Mouse (Mus musculus) layer of hippocampus, postnatal 36 days (tissue): ENCODE data around the gene Tspan1. TPM values are rescaled to one million over a fixed set of nuclear protein-coding genes. Genes with fewer than 3 reads are reported as not detected.

Source experiments
- DNase-seq, 2 experiments: peaks; one replicate each; pipeline ENCODE4 v3.0.0; 2022
- total RNA-seq, 2 experiments: library from RNA; stranded (reverse); gene quantifications; 2 replicates each; pipeline ENCODE4 v1.2.3; 2021

Gene Tspan1
- total RNA-seq = not detected

DNA sequence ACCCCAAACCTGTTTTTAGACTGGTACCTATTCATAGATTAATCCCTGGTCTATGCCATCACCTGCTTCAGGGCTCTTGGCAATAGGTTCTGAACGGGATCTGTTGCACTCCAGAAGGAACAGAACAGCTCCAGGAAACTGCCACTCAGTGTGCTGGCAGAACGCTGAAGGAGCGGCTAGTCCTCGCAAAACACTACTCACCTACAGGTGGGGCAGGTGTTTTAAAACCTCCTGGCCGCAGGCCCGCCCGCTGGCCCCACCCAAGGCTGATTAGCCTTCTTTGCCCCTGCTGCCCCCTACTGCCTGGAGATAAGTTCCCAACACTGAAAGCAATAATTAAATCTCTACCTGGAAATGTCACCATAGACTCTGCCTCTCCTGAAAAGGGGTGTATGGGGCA lies at the start of gene Tspan1:
TSS of gene Tspan1 (minus strand) at position 198 of the 400 bp plus-strand sequence.
- DNase-seq = no peak

- no peak for DNase-seq
These were observed 49.6 kb upstream of the Tspan1 start for GRCm38 (mm10) chr4:116217046-116217445.

DNA sequence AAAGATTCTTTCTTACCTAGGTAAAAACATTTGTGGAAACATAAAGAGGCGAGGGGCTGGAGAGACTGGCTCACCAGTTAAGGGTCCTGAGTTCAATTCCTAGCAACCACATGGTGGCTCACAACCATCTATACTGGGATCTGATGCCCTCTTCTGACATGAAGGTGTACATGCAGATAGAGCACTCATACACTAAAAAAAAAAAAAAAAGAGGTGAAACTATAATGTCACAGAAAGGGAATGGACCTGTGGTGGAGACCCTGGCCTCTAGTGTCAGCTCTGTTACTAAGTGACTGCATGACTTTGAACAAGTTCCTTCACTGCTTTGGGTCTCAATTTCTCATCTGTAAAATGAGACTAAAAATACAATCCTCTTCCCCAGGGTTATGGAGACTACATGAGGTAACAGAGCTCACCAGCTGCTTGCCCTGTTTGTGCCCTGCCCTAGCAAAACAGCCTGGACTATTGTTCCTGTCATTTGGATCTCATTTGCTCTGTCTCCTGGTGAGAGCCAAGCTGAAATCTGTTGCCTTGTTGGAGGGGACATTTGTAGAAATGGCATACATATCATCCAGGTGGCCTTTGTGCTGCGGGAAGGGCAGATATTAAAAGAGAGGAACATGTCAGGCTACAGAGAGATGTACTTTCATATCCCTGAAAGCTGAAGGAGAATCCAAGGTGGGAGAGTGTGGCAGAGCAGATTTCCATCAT lies 48.6 kb upstream of the Tspan1 start:
- no peak for DNase-seq

DNA sequence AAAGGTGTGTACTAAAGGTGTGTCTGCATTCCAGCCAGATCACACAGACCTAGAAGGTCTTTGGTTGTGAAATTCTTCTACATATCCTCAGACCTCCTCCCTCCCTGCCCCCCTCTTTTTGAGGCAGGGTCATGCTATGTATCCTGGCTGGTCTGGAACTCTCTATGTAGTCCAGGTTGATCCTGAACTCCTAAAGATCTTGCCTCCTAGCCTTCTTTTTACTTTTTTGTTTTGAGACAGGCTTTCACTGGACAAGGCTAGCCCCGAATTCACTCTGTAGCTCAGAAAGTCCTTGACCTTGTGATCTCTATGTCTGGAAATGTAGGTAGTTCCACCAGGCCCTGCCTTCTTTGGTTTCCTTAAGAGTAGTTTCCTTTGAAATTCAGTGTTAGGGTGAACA lies 41.5 kb upstream of the Tspan1 start:
- no peak for DNase-seq

- no peak for DNase-seq
These were observed 39.1 kb upstream of the Tspan1 start for GRCm38 (mm10) chr4:116206531-116206930.

- no peak for DNase-seq
These were observed 37.0 kb upstream of the Tspan1 start for GRCm38 (mm10) chr4:116204422-116204821.

DNA sequence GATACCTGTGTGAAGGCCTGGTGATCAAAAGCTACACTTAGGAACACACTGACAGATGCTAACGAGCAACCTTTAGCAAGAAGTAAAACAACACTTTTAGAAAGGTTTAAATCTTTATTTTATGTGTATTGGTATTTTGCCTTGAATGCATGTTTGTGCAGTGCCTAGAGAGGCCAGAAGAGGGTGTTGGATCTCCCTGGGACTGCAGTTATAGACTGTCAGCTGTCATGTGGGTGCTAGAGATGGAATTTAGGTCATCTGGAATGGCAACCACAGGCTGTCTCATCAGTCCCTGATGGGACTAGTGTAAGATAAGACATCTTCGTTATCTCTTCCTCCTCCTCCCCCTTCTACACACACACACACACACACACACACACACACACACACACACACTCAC lies 31.0 kb upstream of the Tspan1 start:
- no peak for DNase-seq

DNA sequence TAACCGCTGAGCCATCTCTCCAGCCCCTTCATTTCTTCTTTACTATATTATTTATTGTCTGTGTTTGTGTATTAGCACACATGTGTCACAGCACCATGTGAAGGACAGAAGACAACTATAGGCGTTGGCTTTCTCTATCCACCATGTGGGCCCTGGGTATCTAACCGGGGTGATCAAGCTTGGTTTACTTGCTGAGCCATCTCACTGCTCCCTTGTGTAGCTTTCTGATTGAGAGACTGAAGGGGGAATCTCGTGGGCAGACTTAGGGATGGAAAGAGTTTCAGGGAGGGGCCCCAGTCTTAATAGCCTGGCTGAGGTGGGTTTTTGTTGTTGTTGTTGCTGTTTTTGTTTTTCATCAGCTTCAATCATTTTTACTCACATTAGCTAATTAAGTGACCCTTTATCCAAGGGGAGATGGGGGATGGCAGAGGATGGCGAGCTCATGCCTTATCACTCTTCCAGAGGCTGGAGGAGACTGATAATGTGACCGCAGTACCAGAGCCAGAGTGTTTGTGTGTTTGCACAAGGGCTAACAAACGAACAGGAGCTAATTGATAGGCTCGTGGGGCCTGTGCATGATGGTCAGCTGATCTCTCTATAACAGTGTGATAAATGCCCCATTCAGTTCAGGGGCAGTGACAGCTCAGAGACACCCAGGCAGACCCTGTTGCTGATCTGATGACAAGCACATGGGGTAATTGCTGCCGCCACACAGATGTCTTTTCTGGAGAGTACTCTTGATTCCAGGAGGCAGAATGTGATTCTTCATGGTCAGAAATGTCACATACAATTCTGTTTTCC lies 26.4 kb upstream of the Tspan1 start:
- no peak for DNase-seq

DNA sequence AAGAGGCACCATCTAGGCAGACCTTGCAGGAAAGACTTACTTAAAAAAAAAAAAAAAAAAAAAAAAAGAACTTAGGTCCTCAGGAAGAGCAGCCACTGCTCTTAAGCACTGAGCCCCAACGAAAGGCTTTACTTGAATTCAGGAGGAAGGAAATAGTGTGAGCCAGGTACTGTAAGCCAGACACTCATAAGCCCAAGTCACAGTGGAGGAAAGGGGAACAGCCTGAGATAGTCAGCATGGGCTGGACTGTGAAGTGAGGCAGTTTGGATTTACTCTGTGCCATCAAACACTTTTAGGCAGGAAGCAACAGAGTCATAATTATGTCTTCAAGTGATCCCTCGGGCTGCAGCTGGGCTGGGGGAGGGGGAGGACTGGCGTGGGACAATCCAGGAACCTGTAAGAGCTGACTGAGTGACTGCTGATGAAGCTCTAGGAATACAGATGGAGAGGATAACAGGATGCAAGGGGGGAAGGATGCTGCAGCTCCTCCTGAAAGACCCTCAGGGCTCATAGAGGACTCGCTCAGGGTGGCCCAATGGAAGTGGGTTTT lies 25.0 kb upstream of the Tspan1 start:
- DNase-seq = no peak

- no peak for DNase-seq
These were observed 17.7 kb upstream of the Tspan1 start for GRCm38 (mm10) chr4:116185083-116185482.

- DNase-seq = no peak
These were observed 15.3 kb upstream of the Tspan1 start for GRCm38 (mm10) chr4:116182745-116183144.

DNA sequence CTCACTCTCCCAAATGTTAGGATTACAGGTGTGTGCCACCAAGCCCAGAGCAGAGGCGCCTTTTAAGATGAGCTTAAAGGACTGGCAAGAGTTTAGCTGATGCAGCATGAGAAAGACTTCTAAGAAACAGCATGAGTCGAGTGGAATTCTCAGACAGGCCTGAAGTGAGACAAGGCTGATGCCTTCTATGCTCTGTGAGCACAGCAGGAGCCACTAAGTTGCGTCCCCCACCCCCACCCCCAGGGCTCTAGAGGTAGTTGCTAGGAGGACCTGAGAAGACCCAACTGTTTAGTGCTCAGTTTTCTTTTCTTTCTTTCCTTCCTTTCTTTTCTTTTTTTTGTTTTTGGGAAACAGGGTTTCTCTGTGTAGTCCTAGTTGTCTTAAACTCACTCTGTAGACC lies 14.7 kb upstream of the Tspan1 start:
- DNase-seq = no peak

DNA sequence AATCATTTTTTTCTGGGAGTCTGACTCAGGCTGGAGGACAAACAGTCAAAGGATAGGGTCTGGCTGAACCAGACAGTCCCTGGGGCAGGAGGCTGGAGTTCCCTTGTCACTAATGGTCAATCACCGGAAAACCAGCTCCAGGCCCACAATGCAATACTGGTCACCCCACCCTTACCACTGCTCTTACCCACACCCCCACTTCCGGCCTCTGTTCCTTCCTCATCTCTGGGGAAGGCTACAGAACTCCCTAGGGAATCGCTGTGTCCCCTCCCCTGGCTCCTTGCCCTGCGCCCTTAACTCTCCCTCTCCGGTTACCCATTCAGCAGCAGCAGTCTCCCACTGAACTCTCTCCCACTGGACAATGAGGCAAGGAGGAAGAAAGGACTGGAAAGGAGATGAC lies 9.7 kb upstream of the Tspan1 start:
- DNase-seq = no peak

DNA sequence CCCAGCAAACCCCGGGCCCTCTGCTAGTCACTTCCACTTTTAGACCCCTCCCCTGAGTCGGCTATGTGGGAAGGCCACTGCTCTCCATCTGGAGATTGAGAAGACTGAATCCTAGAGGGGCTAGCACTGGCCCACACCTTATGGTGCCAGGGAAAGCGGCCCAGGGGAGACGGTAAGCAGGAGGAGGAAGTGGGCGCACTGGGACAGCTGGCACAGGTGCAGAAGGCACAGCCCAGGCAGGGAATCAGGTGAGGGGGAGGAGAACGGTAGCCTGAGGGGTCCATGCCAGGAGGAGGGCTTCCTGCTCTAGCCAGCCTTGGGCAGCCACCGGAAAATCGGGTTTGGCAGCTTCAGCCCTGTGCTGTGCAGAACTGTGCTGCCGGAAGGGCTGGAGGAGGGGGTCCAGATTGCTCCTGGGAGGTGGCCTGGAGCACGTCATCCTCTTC lies 9.2 kb upstream of the Tspan1 start:
- DNase-seq = peak in 1 of 2 experiments; percentile 51

DNA sequence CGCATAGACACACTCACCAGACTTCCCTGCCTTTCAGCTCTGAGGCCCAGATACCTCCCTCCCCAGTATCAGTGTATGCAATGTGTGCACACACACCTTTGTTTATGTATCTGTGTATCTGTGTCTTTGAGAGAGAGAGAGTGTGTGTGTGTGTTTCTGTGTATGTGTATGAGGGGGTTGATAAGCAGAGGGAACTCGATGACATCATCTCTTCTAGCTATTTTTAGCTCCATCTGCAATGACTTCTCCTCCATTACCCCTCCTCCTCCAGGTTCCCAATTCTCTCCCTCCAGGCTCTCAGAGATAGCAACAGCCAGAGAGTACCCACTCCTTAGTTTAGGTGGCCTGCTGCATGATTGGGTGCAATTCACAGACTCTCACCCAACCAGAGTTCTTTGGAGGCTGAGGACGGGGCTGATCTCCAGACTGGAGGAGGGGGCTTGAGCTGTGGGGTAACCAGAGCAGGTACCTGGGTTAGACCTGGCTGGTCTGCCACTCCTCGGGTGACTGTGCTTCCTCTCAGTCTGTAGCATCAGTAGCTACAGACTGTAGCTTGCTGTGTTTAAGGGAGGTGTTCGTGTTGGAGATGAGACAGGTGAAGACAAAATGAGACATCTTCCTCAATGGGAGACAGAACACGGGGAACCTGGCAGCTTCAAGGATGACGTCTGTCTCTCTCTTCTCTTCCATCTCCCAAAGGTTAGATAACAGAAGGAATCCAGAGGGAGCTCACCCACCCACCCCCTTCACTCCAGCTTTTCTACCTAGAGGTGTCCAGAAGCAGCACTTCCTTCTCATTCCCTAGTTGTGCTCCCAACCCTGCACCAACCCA lies 8.5 kb upstream of the Tspan1 start:
- DNase-seq = no peak

- no peak for DNase-seq
These were observed 7.7 kb upstream of the Tspan1 start for GRCm38 (mm10) chr4:116175136-116175535.

DNA sequence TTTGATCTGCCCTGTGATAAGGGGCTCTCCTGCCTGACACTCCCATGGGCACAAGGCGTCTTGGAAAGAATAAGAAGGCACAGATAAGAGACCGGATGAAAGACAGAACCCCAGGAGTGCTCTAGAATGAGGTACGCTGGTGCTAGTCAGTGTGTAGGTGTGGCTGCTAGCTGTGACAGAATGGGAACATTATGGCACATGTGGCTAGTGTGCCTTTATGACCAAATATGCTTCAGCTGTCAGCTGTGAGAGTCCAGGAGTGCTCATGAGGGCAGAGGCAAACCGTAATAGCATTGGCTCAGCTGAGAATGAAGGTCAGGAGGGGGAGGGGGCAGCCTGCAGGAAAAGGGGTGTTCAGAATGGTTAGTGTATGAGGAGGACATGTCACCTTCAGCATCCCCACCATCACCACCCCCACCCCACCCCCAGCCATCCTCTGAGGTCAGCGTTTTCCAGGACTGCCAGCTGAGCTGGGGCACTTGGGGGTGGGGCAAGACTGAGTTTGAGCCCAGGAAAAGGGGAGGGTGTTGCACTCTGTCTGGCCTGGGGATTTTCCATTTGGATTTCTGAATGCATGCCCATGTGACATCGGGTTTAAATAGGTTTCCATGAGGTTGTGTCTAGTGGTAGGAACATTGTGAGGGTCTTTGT lies 7.2 kb upstream of the Tspan1 start:
- no peak for DNase-seq

GRCm38 (mm10) chr4:116173752-116174151 lies 6.4 kb upstream of the Tspan1 start:
- no peak for DNase-seq

DNA sequence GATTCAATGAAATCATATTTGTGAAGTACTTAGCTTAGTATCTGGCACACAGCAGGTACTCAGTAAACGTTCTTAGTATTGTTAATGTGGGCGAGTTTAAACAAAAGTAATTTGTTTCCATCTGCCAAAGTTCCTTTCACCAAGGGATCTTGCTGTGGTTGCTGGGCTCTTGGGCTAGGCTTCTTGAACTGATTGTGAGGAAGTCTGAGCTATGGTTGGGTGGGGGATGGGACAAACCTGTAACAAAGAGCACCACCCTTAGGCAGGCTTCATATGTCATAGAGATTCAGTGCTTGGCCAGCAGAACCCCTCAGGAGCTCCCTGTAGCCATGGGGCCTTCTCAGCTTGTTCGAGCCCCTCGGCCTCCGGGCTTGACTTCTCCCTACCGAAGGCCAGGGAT lies 5.7 kb upstream of the Tspan1 start, which contains the start of the genes 1700042G07Rik and Gm49337:
TSS of gene 1700042G07Rik (plus strand) at position 301 of the 400 bp plus-strand sequence.
TSS of gene Gm49337 (plus strand) at position 313 of the 400 bp plus-strand sequence.
- DNase-seq = no peak

- no peak for DNase-seq
These were observed 1.9 kb upstream of the Tspan1 start for GRCm38 (mm10) chr4:116169353-116169672.

DNA sequence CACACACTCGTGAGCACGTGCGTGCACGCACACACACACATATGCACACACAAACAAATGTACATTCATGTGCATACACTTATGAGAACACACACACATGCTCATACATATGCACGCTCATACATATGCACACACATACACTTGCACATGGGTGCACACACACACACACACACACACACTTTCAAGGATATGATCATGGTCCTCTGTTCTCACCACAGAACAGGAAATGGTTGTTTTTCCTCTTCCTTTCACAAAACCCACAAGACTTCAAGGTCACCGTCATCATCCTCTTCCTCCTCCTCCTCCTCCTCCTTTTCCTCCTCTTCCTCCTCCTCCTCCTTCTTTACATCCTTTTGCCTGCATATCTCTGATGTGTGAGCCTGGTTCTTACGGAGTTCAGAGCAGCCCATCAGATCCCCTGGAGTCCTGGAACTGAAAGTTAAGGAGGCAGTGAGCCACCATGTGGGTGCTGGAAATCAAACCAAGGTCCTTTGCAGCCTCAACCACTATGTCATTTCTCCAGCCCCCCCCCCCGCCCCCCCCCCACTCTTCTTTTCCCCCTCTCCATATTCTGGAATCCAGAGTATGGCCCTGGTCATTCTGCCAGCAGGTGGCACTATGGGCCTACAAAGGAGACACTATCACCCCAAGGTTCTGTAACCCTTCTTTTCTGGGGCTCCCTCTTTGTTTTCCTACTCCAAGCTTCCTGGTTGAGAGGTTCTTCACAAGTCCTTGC lies 1.4 kb upstream of the Tspan1 start:
- peak; percentile 66 to 74 for DNase-seq
